Mouse (Mus musculus) adrenal gland, postnatal 36 days (tissue): ENCODE data around the gene Gramd2. TPM values are rescaled to one million over a fixed set of nuclear protein-coding genes. Genes with fewer than 3 reads are reported as not detected.

Experiments
- total RNA-seq, 2 experiments: library from RNA; stranded (reverse); gene quantifications; 2 replicates each; pipeline ENCODE4 v1.2.3; 2021

Gene Gramd2
- total RNA-seq, 2 experiments from 2014 or later: 0.13 to 0.16 TPM

Other genes with a start within 250 kb of the Gramd2 start
- gene Arih1, start 193.5 kb upstream of the Gramd2 start, total RNA-seq: 100 to 1,000 TPM; 122 to 130 TPM
- gene Hexa, start 140.6 kb upstream of the Gramd2 start, total RNA-seq: 100 to 1,000 TPM; 111 to 147 TPM
- gene Tmem202, start 140.3 kb upstream of the Gramd2 start, total RNA-seq: 1 to 10 TPM; 3.6 to 4.1 TPM
- 1 to 10 TPM; 3.6 to 4.4 TPM for gene Celf6, start 102.2 kb upstream of the Gramd2 start, total RNA-seq
- 10 to 100 TPM; 26.5 TPM for gene Parp6, start 62.9 kb upstream of the Gramd2 start, total RNA-seq
- 100 to 1,000 TPM; 749 to 846 TPM for gene Pkm, start 23.8 kb upstream of the Gramd2 start, total RNA-seq
- 10 to 100 TPM in 1 of 2 experiments, 1 to 10 TPM in 1; 8.2 to 10.4 TPM for gene Senp8, start 70.6 kb downstream of the Gramd2 start, total RNA-seq
- 10 to 100 TPM; 14.6 to 16.2 TPM for gene Myo9a, start 70.8 kb downstream of the Gramd2 start, total RNA-seq